Mouse (Mus musculus): Measurements from ENCODE around the gene Gm28729.

Gene Gm28729

DNA sequence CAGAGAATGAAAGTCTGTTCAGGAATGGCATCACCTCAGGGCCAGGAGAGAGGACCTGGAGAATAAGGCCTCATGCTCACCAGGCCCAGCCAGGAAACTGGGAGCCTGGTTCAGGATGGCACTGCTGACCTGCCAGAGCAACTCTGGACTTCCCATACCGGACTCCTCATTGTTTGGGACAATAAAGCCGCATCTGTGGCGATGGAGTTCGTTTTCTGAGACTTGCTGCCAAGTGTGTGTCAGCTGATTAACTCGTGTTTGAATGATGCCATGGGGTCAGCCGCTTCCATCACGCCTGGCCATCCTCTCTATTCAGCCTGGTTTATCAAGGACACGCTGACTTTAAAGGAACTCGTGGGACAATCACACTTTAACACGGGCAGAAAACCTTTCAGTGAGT, 61.4 kb downstream of the Gm28729 start:
- DNase-seq (ENCODE audit: low read depth, low spot score): no peak

DNA sequence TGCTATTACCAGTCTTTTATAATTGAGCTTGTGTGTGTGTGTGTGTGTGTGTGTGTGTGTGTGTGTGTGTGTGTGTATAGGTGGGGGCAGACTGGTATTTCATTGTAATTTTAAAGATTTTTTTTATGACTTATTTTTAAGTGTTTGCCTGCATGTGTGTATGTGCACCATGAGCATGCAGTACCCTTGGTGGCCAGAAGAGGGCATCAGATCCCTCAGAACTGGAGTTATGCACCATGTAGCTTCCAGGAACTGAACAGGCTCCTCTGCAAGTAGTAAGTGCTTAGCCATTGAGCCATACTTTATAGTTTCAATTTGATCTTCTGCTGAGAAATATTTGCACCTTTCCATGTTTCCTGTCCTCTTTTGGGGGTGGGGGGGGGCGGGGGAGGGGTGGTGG, 63.5 kb downstream of the Gm28729 start:
- peak; percentile 16 for DNase-seq (ENCODE audit: low read depth, low spot score)

DNA sequence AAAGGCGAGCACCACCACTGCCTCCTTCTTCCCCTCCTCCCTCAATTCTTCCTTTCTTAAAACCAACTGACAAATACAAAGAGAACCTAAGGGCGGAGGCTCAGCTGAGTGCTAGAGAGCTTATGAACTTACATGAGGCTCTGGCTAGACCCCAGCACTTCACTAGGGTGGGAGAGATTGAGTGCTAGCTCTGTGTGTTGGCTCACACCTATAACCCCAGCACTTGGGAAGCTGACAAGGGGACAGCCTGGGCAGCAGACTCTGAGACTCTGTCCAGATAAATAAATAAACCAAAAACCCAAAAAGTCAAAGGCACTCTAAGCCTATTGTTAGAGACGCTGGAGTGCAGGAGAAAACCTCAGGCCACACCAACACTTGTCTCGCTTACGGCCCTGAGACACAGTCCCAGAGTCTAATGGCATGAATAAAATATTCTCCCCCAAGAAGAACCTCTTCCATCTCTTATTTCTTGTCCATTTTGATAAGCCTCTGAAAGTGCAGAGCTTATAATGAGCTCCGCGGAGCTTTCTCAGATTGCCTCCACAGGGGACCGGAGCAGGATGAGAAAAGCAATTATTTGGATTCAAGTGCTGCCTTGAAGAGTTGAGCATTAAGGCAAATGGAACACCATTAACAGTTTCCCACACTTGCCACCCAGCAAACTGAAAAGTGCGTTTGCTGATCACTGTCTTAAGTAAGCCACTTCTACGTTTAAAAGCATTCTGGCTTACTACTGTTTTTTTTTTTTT, 64.8 kb downstream of the Gm28729 start:
- no peak for DNase-seq (ENCODE audit: low read depth, low spot score)

- DNase-seq (ENCODE audit: low read depth, low spot score): no peak
Measured at GRCm38 (mm10) chr9:96455618-96456017, 69.4 kb downstream of the Gm28729 start.

DNA sequence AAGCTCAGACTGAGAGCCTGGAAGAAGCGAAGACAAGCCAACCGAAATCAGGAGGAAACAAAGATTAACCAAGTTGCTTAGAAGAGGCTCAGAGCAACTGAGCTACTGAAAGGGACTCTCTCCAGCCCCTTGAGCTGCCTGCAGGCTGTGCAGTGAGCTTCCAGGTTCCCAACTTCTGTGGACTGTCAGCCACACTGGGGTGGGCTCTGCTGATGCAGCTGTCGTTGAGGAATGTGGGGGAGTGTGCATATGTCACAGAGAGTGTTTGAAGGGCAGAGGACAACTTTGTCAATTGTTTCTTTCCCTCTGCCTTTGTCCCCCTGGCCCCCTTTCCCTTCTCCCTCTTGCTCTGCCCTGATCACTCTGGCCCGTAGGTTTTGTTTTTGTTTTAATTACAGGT, 72.1 kb downstream of the Gm28729 start:
- DNase-seq (ENCODE audit: low read depth, low spot score): no peak

- no peak for DNase-seq (ENCODE audit: low read depth, low spot score)
Measured at GRCm38 (mm10) chr9:96450900-96451720, 74.0 kb downstream of the Gm28729 start.

- DNase-seq (ENCODE audit: low read depth, low spot score): no peak
Measured at GRCm38 (mm10) chr9:96449514-96449913, 75.5 kb downstream of the Gm28729 start.

GRCm38 (mm10) chr9:96445351-96445750, 79.7 kb downstream of the Gm28729 start:
- no peak for DNase-seq (ENCODE audit: low read depth, low spot score)

- peak; percentile 47 for DNase-seq (ENCODE audit: low read depth, low spot score)
Measured at GRCm38 (mm10) chr9:96442081-96442480, 83.0 kb downstream of the Gm28729 start.

GRCm38 (mm10) chr9:96438334-96438871, 86.7 kb downstream of the Gm28729 start:
- DNase-seq (ENCODE audit: low read depth, low spot score): peak; percentile 63

DNA sequence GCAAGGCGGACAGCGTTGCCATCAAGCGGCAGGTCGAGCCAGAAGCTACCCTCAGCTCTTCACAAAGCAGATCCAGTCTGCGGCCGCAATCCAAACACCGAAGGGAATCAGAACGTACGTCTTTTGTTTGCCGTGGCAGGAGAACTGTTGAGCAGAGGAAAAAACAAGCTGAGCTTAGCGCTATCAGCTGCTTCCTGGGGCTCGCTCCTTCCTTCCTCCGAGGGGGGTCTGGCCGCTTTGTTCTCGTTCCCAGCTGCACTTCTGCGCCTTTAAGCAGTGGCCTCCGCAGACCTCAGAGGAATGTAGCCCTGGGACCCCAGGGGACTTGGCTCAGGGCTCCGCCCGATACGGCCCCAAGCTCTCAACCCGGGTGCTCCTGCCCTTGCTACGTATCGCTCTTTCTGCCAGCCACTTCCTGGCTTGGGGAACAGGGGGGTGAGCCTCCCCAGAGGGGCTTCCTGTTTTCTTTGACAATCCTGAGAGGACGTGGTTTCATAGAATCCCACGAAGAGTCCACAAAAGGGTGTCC, 87.2 kb downstream of the Gm28729 start:
- peak; percentile 75 for DNase-seq (ENCODE audit: low read depth, low spot score)

DNA sequence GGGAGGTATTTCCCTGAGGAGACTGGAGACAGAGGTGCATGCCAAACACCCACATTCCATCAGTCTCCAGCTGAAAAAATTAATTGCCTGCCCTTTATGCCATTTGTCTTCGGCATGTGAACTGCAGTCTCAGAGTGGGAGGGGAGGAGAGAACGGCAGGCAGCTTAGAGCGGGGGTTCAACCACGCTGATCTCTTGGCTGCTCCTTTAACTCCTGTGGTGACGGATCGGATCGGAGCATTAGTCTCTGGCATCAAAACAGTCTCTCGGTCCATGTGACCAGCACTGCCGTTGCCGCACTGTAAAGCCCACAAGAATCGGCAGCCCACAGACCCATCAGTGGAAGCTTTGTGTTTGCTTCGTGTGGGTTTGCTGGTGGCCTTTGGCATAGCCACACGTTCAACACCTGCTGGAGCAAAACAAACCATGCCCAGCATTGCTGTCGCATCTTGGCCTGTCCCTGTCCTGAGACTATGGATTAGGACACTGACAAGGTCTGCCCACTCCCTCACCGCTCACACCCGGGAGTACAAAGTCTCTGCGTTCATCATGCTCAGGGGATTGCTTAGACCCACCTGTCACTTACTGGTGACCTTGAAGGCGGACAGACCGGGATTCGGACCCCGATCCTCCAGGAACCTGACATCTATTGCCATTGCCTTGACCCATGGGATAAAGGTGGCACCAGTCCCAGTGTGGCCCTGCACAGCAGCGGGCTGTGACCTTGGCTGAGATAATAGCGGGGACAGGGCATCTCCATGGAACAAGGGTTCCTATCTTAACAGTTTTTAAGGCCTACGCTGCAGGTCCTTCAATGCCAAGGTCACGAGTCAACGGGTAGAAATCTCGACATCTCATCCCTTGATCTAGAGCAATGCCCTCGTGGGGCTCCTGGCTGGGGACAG, 87.9 kb downstream of the Gm28729 start:
- peak; percentile 28 for DNase-seq (ENCODE audit: low read depth, low spot score)
